Mouse (Mus musculus): ENCODE data around the gene Foxj1. TPM values are rescaled to one million over a fixed set of nuclear protein-coding genes. Genes with fewer than 3 reads are reported as not detected.
"Not testable (repeated sequence)": the region's sequence is repeated elsewhere in the genome, so short reads cannot be mapped to it uniquely, and the experiment has no call there.

Foxj1 gene
- total RNA-seq (2014; fragmentation: Nextera tagmentation) (not detected in 2 replicates), total RNA-seq (2017) (0.11 and 0.29 TPM in 2 replicates), polyA plus RNA-seq (2012) (0.05 and 0.11 TPM in 2 replicates)

GRCm38 (mm10) chr11:116335244-116336036 is at the start of gene Foxj1:
Gene Foxj1 (minus strand): TSS chr11:116335399.
- H3K4me1 ChIP-seq (ENCODE audit: insufficient read depth, low read depth, low read length), result peaks cover 24% of the 10 kb centered on the region
- ATAC-seq (ENCODE audit: extremely low read depth, insufficient number of reproducible peaks, low FRiP score, poor library complexity, severe bottlenecking), result peak; percentile 75

GRCm38 (mm10) chr11:116384171-116384570 is 49.0 kb upstream of the Foxj1 start:
- no peak for ATAC-seq (ENCODE audit: extremely low read depth, insufficient number of reproducible peaks, low FRiP score, poor library complexity, severe bottlenecking)
- Histone ChIP-seq H3K9me3 (replicated peaks) (no peaks in the 10 kb centered on the region), H3K4me3 (ENCODE audit: low read depth, low read length) (no peak overlapping the region), H3K36me3 (replicated peaks) (peaks cover 11% of the 10 kb centered on the region), H3K27me3 (ENCODE audit: insufficient read depth, low read length) (peaks cover 16% of the 10 kb centered on the region), H3K4me1 (ENCODE audit: insufficient read depth, low read depth, low read length) (no peaks in the 10 kb centered on the region; the same call in 1 of the 2 replicates)
- DNase-seq (ENCODE audit: low spot score), result no peak
- TF ChIP-seq TAL1 (conservative IDR thresholded peaks at IDR 0.05; ENCODE audit: low read depth, low read length) (no peak), GATA2 (IDR thresholded peaks at IDR 0.05; ENCODE audit: borderline replicate concordance, low read depth, low read length) (no peak), POLR2AphosphoS5 (IDR thresholded peaks at IDR 0.05; ENCODE audit: insufficient replicate concordance, low read depth, low read length) (no peak), CTCF (IDR thresholded peaks at IDR 0.05; ENCODE audit: low read depth, low read length) (no peak), GATA1 (IDR thresholded peaks at IDR 0.05; ENCODE audit: borderline replicate concordance, low read length) (no peak)

More at GRCm38 (mm10) chr11:116335244-116336036, at the start of gene Foxj1:
- Histone ChIP-seq H3K9me3 (replicated peaks) (no peaks in the 10 kb centered on the region), H3K36me3 (replicated peaks) (no peaks in the 10 kb centered on the region), H3K27me3 (ENCODE audit: insufficient read depth, low read length) (peaks cover 94% of the 10 kb centered on the region), H3K4me3 (ENCODE audit: low read depth, low read length) (peak within 1 kb of the TSS; percentile 66)
- TF ChIP-seq GATA1 (IDR thresholded peaks at IDR 0.05; ENCODE audit: borderline replicate concordance, low read length) (no peak), POLR2AphosphoS5 (IDR thresholded peaks at IDR 0.05; ENCODE audit: insufficient replicate concordance, low read depth, low read length) (no peak), GATA2 (IDR thresholded peaks at IDR 0.05; ENCODE audit: borderline replicate concordance, low read depth, low read length) (no peak), CTCF (IDR thresholded peaks at IDR 0.05; ENCODE audit: low read depth, low read length) (no peak), TAL1 (conservative IDR thresholded peaks at IDR 0.05; ENCODE audit: low read depth, low read length) (no peak)
- peak; percentile 93 for DNase-seq (ENCODE audit: low spot score)

GRCm38 (mm10) chr11:116383070-116383469 is 47.9 kb upstream of the Foxj1 start:
- peaks cover 11% of the 10 kb centered on the region for H3K36me3 ChIP-seq (replicated peaks)
- DNase-seq (ENCODE audit: low spot score); ATAC-seq (ENCODE audit: extremely low read depth, insufficient number of reproducible peaks, low FRiP score, poor library complexity, severe bottlenecking); H3K4me1 ChIP-seq (ENCODE audit: insufficient read depth, low read depth, low read length); H3K4me3 ChIP-seq (ENCODE audit: low read depth, low read length); H3K9me3 ChIP-seq (replicated peaks): not testable (repeated sequence)
- H3K27me3 ChIP-seq (ENCODE audit: insufficient read depth, low read length), result peaks cover 16% of the 10 kb centered on the region

- Histone ChIP-seq H3K9me3 (replicated peaks) (no peaks in the 10 kb centered on the region), H3K4me3 (ENCODE audit: low read depth, low read length) (no peak overlapping the region), H3K4me1 (ENCODE audit: insufficient read depth, low read depth, low read length) (peaks cover 4% of the 10 kb centered on the region), H3K36me3 (replicated peaks) (peaks cover 6% of the 10 kb centered on the region), H3K27me3 (ENCODE audit: insufficient read depth, low read length) (peaks cover 10% of the 10 kb centered on the region; the same call in 1 of the 2 replicates)
- no peak for TF ChIP-seq GATA1 (IDR thresholded peaks at IDR 0.05; ENCODE audit: borderline replicate concordance, low read length)
- TF ChIP-seq GATA2 (IDR thresholded peaks at IDR 0.05; ENCODE audit: borderline replicate concordance, low read depth, low read length), result no peak
- no peak for TF ChIP-seq POLR2AphosphoS5 (IDR thresholded peaks at IDR 0.05; ENCODE audit: insufficient replicate concordance, low read depth, low read length)
- no peak for TF ChIP-seq CTCF (IDR thresholded peaks at IDR 0.05; ENCODE audit: low read depth, low read length)
- TF ChIP-seq TAL1 (conservative IDR thresholded peaks at IDR 0.05; ENCODE audit: low read depth, low read length), result no peak
- no peak for DNase-seq (ENCODE audit: low spot score)
- no peak for ATAC-seq (ENCODE audit: extremely low read depth, insufficient number of reproducible peaks, low FRiP score, poor library complexity, severe bottlenecking)
Observed at GRCm38 (mm10) chr11:116380767-116381166, 45.6 kb upstream of the Foxj1 start.

- Histone ChIP-seq H3K36me3 (replicated peaks) (peaks cover 6% of the 10 kb centered on the region), H3K4me1 (ENCODE audit: insufficient read depth, low read depth, low read length) (peaks cover 6% of the 10 kb centered on the region), H3K9me3 (replicated peaks) (no peaks in the 10 kb centered on the region), H3K27me3 (ENCODE audit: insufficient read depth, low read length) (peaks cover 10% of the 10 kb centered on the region; the same call in 1 of the 2 replicates), H3K4me3 (ENCODE audit: low read depth, low read length) (no peak overlapping the region)
- TF ChIP-seq GATA2 (IDR thresholded peaks at IDR 0.05; ENCODE audit: borderline replicate concordance, low read depth, low read length), result no peak
- TF ChIP-seq TAL1 (conservative IDR thresholded peaks at IDR 0.05; ENCODE audit: low read depth, low read length), result no peak
- TF ChIP-seq POLR2AphosphoS5 (IDR thresholded peaks at IDR 0.05; ENCODE audit: insufficient replicate concordance, low read depth, low read length), result no peak
- no peak for TF ChIP-seq CTCF (IDR thresholded peaks at IDR 0.05; ENCODE audit: low read depth, low read length)
- no peak for TF ChIP-seq GATA1 (IDR thresholded peaks at IDR 0.05; ENCODE audit: borderline replicate concordance, low read length)
- DNase-seq (ENCODE audit: low spot score), result no peak
- no peak for ATAC-seq (ENCODE audit: extremely low read depth, insufficient number of reproducible peaks, low FRiP score, poor library complexity, severe bottlenecking)
Observed at GRCm38 (mm10) chr11:116379530-116379929, 44.3 kb upstream of the Foxj1 start.

- H3K4me1 ChIP-seq (ENCODE audit: insufficient read depth, low read depth, low read length), result peaks cover 7% of the 10 kb centered on the region
- H3K9me3 ChIP-seq (replicated peaks), result no peaks in the 10 kb centered on the region
- DNase-seq (ENCODE audit: low spot score) (no peak), ATAC-seq (ENCODE audit: extremely low read depth, insufficient number of reproducible peaks, low FRiP score, poor library complexity, severe bottlenecking) (no peak)
- no peak for TF ChIP-seq TAL1 (conservative IDR thresholded peaks at IDR 0.05; ENCODE audit: low read depth, low read length)
- TF ChIP-seq POLR2AphosphoS5 (IDR thresholded peaks at IDR 0.05; ENCODE audit: insufficient replicate concordance, low read depth, low read length), result no peak
- TF ChIP-seq CTCF (IDR thresholded peaks at IDR 0.05; ENCODE audit: low read depth, low read length), result no peak
- TF ChIP-seq GATA2 (IDR thresholded peaks at IDR 0.05; ENCODE audit: borderline replicate concordance, low read depth, low read length), result no peak
- no peak for TF ChIP-seq GATA1 (IDR thresholded peaks at IDR 0.05; ENCODE audit: borderline replicate concordance, low read length)
- H3K36me3 ChIP-seq (replicated peaks), result peaks cover under 1% of the 10 kb centered on the region
- H3K27me3 ChIP-seq (ENCODE audit: insufficient read depth, low read length), result peaks cover 9% of the 10 kb centered on the region; the same call in 1 of the 2 replicates
- H3K4me3 ChIP-seq (ENCODE audit: low read depth, low read length), result no peak overlapping the region
Observed at GRCm38 (mm10) chr11:116376945-116377661, 41.9 kb upstream of the Foxj1 start.

Measured in G1E (cell line).